Mouse (Mus musculus): ENCODE measurements at regions not wholly inside any gene's neighbourhood (a gene's known extent, or its start where the extent isn't known, plus 50 kb on each side); places are given as distances from the start of the nearest gene placed in this dataset.

DNA sequence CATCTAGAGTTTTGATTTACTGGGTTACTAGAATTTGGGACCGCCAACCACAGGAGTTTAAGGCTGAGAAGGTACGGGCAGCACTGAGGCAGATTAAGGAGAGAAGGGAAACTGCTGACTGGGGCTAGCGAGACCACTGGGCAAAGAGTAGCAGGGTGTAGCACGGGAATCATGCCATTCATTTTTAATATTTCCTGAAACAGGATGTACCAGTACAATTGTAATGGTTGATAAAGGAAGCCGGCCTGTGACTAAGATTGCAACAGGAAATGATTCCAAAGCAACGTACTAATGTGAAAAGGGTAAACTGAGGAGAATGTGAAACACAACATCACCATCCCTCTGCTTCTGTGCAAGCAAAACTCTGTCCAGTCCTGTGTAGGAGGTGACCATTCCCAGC, 118.3 kb upstream of the Ift57 start:
- DNase-seq = no peak

- DNase-seq = no peak
Measured at GRCm38 (mm10) chr16:49606500-49606899, 92.5 kb upstream of the Ift57 start.

DNA sequence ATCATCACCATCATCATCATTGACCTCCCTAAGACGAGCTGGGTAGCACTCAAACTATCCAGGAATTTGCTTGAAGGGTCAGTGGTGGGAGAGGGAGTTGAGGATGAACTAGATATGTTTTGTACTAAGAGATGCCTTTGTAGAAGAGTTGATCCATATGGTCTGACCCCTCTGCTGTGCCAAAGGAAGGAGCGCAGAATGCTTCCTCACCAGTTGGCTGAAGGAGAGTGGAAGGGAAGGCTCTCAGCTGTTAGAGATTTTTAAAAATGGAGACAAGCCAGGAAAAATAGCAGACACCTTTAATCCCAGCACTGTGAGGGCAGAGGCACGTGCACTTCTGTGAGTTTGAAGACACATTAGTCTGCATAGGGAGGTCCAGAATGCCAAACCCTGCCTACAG, 84.2 kb upstream of the Ift57 start:
- no peak for DNase-seq

GRCm38 (mm10) chr16:49615342-49616020, 83.6 kb upstream of the Ift57 start:
- no peak for DNase-seq

- no peak for DNase-seq
Measured at GRCm38 (mm10) chr16:49616263-49616872, 82.7 kb upstream of the Ift57 start.

- DNase-seq = no peak
Measured at GRCm38 (mm10) chr16:49633502-49633901, 65.5 kb upstream of the Ift57 start.

DNA sequence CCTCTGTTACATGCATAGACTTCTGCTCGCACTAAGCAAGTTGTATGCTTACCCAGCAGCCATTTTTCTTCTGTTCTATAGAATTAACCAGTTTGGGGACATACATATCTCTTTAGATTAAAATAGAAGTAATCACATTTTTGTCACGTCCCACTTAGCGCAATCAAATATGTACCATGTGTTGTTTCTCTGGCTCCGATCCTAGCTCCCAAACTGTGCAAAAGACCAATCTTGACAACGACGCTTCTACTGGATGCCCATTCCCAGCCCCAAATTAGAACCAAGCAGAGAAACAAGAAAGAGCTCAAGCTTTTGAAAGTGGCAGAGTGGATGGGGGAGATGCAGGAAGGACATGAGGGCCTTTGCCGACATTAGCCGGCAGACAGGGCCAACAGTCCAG, 63.5 kb upstream of the Ift57 start:
- DNase-seq = no peak

- no peak for DNase-seq
Measured at GRCm38 (mm10) chr16:49636467-49636866, 62.6 kb upstream of the Ift57 start.

DNA sequence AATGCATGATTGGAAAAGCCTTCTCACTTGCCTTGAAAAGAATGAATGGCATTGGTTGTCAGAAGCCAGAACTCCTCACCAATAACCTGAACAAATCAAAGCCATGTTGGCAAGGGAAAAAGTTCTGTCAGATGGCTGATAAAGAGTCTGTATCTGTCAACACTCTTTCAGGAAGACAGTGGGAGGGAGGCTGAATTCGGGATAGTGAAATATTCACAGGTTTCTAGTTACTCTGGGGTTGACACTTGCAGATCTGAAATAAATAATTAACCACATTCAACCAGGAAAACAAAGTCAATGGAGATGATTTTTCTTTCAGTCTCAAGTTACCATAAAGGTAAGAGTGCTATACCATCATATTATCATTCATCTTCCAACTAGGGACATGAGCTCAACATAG, 56.3 kb upstream of the Ift57 start:
- no peak for DNase-seq

DNA sequence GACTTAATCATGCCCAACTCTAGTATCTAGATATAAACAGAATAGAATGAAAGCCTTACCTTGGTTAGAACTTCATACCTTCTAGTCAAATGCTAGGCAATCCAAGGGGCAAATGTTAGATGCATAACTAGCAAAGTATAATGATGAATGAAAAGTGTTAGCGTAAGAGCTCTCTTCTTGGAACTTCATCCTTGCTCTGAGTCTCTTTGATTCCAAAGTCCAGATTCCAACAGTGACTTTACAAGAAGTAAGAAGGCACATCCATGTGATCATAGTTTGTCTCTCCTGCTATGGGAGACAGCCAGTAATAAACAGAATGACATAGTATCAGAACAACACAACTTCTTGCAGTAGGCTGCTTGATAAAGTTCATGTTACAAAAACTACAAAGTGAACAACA, 54.6 kb upstream of the Ift57 start:
- no peak for DNase-seq

- no peak for DNase-seq
Measured at GRCm38 (mm10) chr16:49646479-49646878, 52.6 kb upstream of the Ift57 start.
